Mouse (Mus musculus): ENCODE measurements around the gene Nlgn2. TPM values are rescaled to one million over a fixed set of nuclear protein-coding genes. Genes with fewer than 3 reads are reported as not detected.

Nlgn2 gene
- polyA plus RNA-seq, 1 experiment from 2014 or later: 5.2 TPM

DNA sequence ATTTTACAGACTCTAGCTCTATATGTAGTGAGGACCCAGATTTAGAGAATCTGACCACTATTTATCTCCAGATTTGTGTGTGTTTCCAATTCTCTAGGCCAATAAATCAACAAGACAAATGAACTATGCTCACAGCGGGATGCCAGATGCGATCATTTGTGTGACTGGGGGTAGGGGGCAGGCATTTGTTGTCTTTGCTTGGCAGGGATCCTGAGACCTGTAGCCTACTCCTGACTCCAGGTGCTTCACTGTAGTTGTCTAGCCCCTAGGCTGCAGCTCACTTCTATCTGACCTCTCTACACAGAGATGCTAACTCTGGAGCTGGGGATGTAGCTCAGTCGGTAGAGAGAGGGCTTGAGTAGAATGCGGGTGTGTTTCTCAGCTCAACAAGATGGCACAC is 55.8 kb downstream of the Nlgn2 start:
- Histone ChIP-seq H3K27ac (no peak overlapping the region), H3K9me3 (no peaks in the 10 kb centered on the region), H3K9ac (no peak overlapping the region), H3K36me3 (no peaks in the 10 kb centered on the region), H3K4me3 (replicated peaks) (no peak overlapping the region), H3K27me3 (replicated peaks) (no peaks in the 10 kb centered on the region), H3K4me1 (replicated peaks) (no peaks in the 10 kb centered on the region; the same call in 1 of the 2 replicates), H3K4me2 (replicated peaks) (no peak overlapping the region)
- 32% methylated on average over 4 of the region's 4 CpGs for WGBS
- ATAC-seq: no peak

DNA sequence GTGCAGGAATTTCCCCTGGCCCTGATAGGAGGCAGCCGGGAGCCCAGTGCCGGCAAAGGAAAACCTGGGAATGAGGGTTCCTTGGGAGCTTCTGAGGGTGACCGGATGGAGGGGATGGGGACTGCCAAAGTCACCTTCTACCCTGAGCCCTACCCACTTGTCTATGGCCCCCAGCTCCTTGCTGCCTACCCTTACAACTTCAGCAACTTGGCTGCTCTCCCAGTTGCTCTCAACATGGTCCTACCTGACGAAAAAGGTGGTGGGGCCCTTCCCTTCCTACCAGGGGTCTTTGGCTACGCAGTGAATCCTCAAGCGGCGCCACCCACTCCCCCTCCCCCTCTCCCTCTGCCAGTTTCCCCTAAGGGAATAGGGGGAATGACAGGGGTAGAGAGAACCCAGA is 58.6 kb downstream of the Nlgn2 start:
- H3K4me1 ChIP-seq (replicated peaks): no peaks in the 10 kb centered on the region
- no peak overlapping the region for H3K9ac ChIP-seq
- ATAC-seq: no peak
- no peaks in the 10 kb centered on the region for H3K9me3 ChIP-seq
- no peak overlapping the region for H3K4me3 ChIP-seq (replicated peaks)
- H3K27ac ChIP-seq: no peak overlapping the region
- H3K27me3 ChIP-seq (replicated peaks): no peaks in the 10 kb centered on the region
- no peaks in the 10 kb centered on the region for H3K36me3 ChIP-seq
- no peak overlapping the region for H3K4me2 ChIP-seq (replicated peaks)
- WGBS: 50% methylated on average over 7 of the region's 7 CpGs

DNA sequence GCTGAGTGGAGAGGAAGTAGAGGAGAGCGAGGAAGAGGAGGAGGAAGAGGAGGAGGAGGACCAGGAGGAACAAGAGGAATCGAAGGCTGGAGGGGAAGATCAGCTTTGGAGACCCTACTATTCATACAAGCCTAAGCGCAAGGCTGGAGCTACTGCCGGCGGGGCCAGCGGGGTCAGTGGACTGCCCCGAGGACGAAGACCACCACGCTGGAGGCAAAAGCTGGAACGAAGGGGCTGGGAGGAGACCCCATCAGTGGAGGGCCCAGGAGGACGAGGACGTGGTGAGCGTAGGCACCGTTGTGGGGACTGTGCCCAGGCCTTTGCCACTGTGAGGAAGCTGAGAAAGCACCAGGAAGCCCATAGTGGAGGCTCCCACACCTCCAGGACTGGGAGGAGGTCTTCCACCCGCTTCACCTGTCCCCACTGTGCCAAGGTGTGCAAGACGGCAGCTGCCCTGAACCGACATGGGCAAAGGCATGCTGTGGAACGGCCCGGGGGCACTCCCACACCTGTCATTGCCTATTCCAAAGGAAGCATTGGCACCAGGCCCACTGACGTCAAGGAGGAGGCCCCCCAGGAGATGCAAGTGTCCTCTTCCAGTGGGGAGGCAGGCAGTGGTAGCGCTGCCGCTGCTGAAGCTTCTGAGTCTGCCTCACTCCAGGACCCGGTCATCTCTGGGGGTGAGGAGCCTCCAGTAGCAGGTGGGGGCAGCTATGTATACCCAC is 59.2 kb downstream of the Nlgn2 start:
- no peaks in the 10 kb centered on the region for H3K4me1 ChIP-seq (replicated peaks)
- no peaks in the 10 kb centered on the region for H3K27me3 ChIP-seq (replicated peaks)
- H3K9ac ChIP-seq: no peak overlapping the region
- WGBS: 70% methylated on average over 23 of the region's 23 CpGs
- no peak overlapping the region for H3K4me3 ChIP-seq (replicated peaks)
- no peak overlapping the region for H3K4me2 ChIP-seq (replicated peaks)
- no peaks in the 10 kb centered on the region for H3K9me3 ChIP-seq
- no peak for ATAC-seq
- H3K27ac ChIP-seq: no peak overlapping the region
- H3K36me3 ChIP-seq: no peaks in the 10 kb centered on the region

DNA sequence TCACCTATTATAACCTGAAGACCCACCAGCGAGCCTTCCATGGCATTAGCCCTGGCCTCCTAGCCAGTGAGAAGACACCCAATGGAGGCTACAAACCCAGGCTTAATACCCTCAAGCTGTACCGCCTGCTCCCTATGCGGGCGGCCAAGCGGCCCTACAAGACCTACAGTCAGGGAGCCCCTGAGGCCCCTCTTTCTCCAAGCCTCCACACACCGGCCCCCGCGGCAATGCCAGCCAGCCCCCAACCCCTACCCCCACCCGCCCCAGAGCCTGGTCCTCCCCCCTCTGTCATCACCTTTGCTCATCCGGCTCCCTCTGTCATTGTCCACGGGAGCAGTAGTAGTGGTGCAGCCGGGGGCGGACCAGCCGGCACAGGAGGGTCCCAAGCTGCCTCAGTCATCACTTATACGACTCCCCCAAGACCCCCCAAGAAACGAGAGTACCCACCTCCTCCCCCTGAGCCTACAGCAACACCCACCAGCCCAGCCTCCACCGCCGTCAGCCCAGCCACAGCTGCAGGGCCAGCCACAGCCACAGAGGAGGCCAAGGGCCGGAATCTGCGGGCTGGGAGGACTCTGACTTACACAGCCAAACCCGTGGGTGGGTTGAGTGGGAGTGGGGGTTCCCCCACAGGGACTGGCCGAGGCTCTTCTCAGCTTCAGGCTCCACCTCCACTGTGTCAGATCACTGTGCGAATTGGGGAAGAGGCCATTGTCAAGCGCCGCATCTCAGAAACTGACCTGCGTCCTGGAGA is 59.9 kb downstream of the Nlgn2 start:
- H3K4me1 ChIP-seq (replicated peaks): no peaks in the 10 kb centered on the region
- no peaks in the 10 kb centered on the region for H3K36me3 ChIP-seq
- no peak for ATAC-seq
- H3K27ac ChIP-seq: no peak overlapping the region
- H3K9me3 ChIP-seq: no peaks in the 10 kb centered on the region
- no peak overlapping the region for H3K9ac ChIP-seq
- WGBS: 68% methylated on average over 26 of the region's 26 CpGs
- H3K27me3 ChIP-seq (replicated peaks): no peaks in the 10 kb centered on the region
- H3K4me2 ChIP-seq (replicated peaks): no peak overlapping the region
- no peak overlapping the region for H3K4me3 ChIP-seq (replicated peaks)

DNA sequence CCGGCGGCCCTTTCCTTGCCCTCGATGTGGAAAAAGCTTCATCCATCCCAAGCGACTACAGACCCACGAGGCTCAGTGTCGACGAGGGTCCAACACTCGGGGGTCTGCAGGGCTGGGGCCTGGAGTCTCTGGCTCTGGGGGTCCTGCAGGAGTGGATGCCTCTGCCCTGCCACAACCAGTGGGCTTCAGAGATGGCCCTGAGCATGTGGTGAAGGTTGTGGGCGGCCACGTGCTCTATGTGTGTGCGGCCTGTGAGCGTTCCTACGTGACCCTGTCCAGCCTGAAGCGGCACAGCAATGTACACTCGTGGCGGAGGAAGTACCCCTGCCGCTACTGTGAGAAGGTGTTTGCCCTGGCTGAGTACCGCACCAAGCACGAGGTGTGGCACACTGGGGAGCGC is 61.1 kb downstream of the Nlgn2 start:
- Histone ChIP-seq H3K27ac (no peak overlapping the region), H3K4me2 (replicated peaks) (no peak overlapping the region), H3K36me3 (no peaks in the 10 kb centered on the region), H3K27me3 (replicated peaks) (no peaks in the 10 kb centered on the region), H3K4me1 (replicated peaks) (no peaks in the 10 kb centered on the region), H3K9me3 (no peaks in the 10 kb centered on the region), H3K4me3 (replicated peaks) (no peak overlapping the region), H3K9ac (no peak overlapping the region)
- ATAC-seq: no peak
- 80% methylated on average over 20 of the region's 20 CpGs for WGBS

DNA sequence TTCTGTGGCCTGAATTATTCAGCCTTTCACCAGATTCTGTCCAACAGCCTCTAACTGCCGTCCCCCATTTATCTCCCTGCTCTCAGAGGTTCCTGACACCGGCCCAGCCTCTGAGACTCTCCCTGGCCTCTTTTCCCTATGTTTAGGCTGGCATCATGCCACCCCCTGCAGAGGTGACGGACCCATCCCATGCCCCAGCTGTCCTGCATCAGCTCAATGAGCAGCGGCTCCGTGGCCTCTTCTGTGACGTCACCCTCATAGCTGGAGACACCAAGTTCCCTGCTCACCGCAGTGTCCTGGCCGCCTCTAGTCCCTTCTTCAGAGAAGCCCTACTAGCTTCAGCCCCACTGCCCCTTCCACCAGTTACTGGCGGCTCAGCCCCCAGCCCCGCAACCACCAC is 61.9 kb downstream of the Nlgn2 start:
- Histone ChIP-seq H3K9ac (no peak overlapping the region), H3K9me3 (no peaks in the 10 kb centered on the region), H3K27ac (no peak overlapping the region), H3K4me2 (replicated peaks) (no peak overlapping the region), H3K4me3 (replicated peaks) (no peak overlapping the region), H3K27me3 (replicated peaks) (no peaks in the 10 kb centered on the region), H3K36me3 (no peaks in the 10 kb centered on the region), H3K4me1 (replicated peaks) (no peaks in the 10 kb centered on the region)
- WGBS: 68% methylated on average over 10 of the region's 10 CpGs
- no peak for ATAC-seq

DNA sequence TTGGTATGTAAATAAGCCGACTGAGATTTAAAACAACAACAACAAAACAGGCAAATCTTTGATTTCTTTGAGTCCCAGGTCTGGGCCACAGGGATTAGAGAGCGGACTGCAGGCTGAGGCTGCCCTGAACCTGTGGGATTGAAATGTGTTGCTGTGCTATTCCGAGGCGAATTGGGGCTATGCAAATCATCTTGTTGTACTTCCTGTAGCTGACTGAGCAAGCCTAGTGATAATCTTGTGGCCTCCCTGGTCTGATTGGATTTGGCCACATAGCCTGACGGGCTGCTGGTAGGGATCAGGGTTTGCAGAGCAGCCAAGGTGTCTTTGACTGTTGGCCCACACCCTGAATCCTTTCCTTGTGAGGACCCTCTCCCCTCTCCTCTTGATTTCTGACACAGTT is 62.6 kb downstream of the Nlgn2 start:
- WGBS: 65% methylated on average over 5 of the region's 5 CpGs
- no peak overlapping the region for H3K4me3 ChIP-seq (replicated peaks)
- H3K36me3 ChIP-seq: no peaks in the 10 kb centered on the region
- no peaks in the 10 kb centered on the region for H3K4me1 ChIP-seq (replicated peaks)
- no peak for ATAC-seq
- H3K9ac ChIP-seq: no peak overlapping the region
- H3K9me3 ChIP-seq: no peaks in the 10 kb centered on the region
- H3K27ac ChIP-seq: no peak overlapping the region
- H3K27me3 ChIP-seq (replicated peaks): no peaks in the 10 kb centered on the region
- H3K4me2 ChIP-seq (replicated peaks): no peak overlapping the region

Other genes with a start within 250 kb of the Nlgn2 start
- 5.8 and 6.8 TPM in 2 replicates for gene Atp1b2, start 231.8 kb downstream of the Nlgn2 start, polyA plus RNA-seq (2015; fragmentation: Nextera tagmentation; extraction: Ambion mirVana)
- gene Shbg, start 219.9 kb downstream of the Nlgn2 start, polyA plus RNA-seq (2015; fragmentation: Nextera tagmentation; extraction: Ambion mirVana): 0.34 and 0.43 TPM in 2 replicates
- gene Sat2, start 215.8 kb downstream of the Nlgn2 start, polyA plus RNA-seq (2015; fragmentation: Nextera tagmentation; extraction: Ambion mirVana): 14.1 and 16.7 TPM in 2 replicates
- 15.6 and 21.2 TPM in 2 replicates for gene Fxr2, start 204.8 kb downstream of the Nlgn2 start, polyA plus RNA-seq (2015; fragmentation: Nextera tagmentation; extraction: Ambion mirVana)
- gene Sox15, start 182.5 kb downstream of the Nlgn2 start, polyA plus RNA-seq (2015; fragmentation: Nextera tagmentation; extraction: Ambion mirVana): 0.20 TPM in 1 of 2 replicates, not detected in the other
- gene Mpdu1, start 175.1 kb downstream of the Nlgn2 start, polyA plus RNA-seq (2015; fragmentation: Nextera tagmentation; extraction: Ambion mirVana): 60.9 and 63.4 TPM in 2 replicates
- gene Cd68, start 171.6 kb downstream of the Nlgn2 start, polyA plus RNA-seq (2015; fragmentation: Nextera tagmentation; extraction: Ambion mirVana): 13.3 and 14.2 TPM in 2 replicates
- 517 and 559 TPM in 2 replicates for gene Eif4a1, start 165.4 kb downstream of the Nlgn2 start, polyA plus RNA-seq (2015; fragmentation: Nextera tagmentation; extraction: Ambion mirVana)
- gene Senp3, start 155.7 kb downstream of the Nlgn2 start, polyA plus RNA-seq (2015; fragmentation: Nextera tagmentation; extraction: Ambion mirVana): 62.1 and 63.9 TPM in 2 replicates
- 0.33 and 0.54 TPM in 2 replicates for gene Tnfsf13, start 152.0 kb downstream of the Nlgn2 start, polyA plus RNA-seq (2015; fragmentation: Nextera tagmentation; extraction: Ambion mirVana)
- 6.6 and 7.0 TPM in 2 replicates for gene Tnfsf12, start 141.9 kb downstream of the Nlgn2 start, polyA plus RNA-seq (2015; fragmentation: Nextera tagmentation; extraction: Ambion mirVana)
- 2.6 and 3.1 TPM in 2 replicates for gene Tnfsfm13, start 141.7 kb downstream of the Nlgn2 start, polyA plus RNA-seq (2015; fragmentation: Nextera tagmentation; extraction: Ambion mirVana)
- 18.1 and 19.1 TPM in 2 replicates for gene Polr2a, start 79.1 kb downstream of the Nlgn2 start, polyA plus RNA-seq (2015; fragmentation: Nextera tagmentation; extraction: Ambion mirVana)
- 0.15 and 0.16 TPM in 2 replicates for gene Slc35g3, start 75.8 kb downstream of the Nlgn2 start, polyA plus RNA-seq (2015; fragmentation: Nextera tagmentation; extraction: Ambion mirVana)
- gene Zbtb4, start 71.9 kb downstream of the Nlgn2 start, polyA plus RNA-seq (2015; fragmentation: Nextera tagmentation; extraction: Ambion mirVana): 2.3 and 2.4 TPM in 2 replicates
- 3.5 and 4.3 TPM in 2 replicates for gene Chrnb1, start 41.8 kb downstream of the Nlgn2 start, polyA plus RNA-seq (2015; fragmentation: Nextera tagmentation; extraction: Ambion mirVana)
- gene Fgf11, start 35.9 kb downstream of the Nlgn2 start, polyA plus RNA-seq (2015; fragmentation: Nextera tagmentation; extraction: Ambion mirVana): 1.2 and 1.4 TPM in 2 replicates
- 31.2 and 31.4 TPM in 2 replicates for gene Tmem102, start 32.2 kb downstream of the Nlgn2 start, polyA plus RNA-seq (2015; fragmentation: Nextera tagmentation; extraction: Ambion mirVana)
- gene Gm39566, start 22.5 kb downstream of the Nlgn2 start, polyA plus RNA-seq (2015; fragmentation: Nextera tagmentation; extraction: Ambion mirVana): not detected in 2 replicates
- gene Spem2, start 19.3 kb downstream of the Nlgn2 start, polyA plus RNA-seq (2015; fragmentation: Nextera tagmentation; extraction: Ambion mirVana): not detected in 2 replicates
- 0.21 TPM in 1 of 2 replicates, not detected in the other for gene Spem1, start 15.6 kb downstream of the Nlgn2 start, polyA plus RNA-seq (2015; fragmentation: Nextera tagmentation; extraction: Ambion mirVana)
- 442 and 459 TPM in 2 replicates for gene Tmem256, start 730 bp upstream of the Nlgn2 start, polyA plus RNA-seq (2015; fragmentation: Nextera tagmentation; extraction: Ambion mirVana)
- 70.4 and 74.6 TPM in 2 replicates for gene Plscr3, start 8.6 kb upstream of the Nlgn2 start, polyA plus RNA-seq (2015; fragmentation: Nextera tagmentation; extraction: Ambion mirVana)
- gene Tnk1, start 20.9 kb upstream of the Nlgn2 start, polyA plus RNA-seq (2015; fragmentation: Nextera tagmentation; extraction: Ambion mirVana): 14.4 and 16.4 TPM in 2 replicates
- not detected in 2 replicates for gene Tmem95, start 40.2 kb upstream of the Nlgn2 start, polyA plus RNA-seq (2015; fragmentation: Nextera tagmentation; extraction: Ambion mirVana)
- gene Kctd11, start 43.6 kb upstream of the Nlgn2 start, polyA plus RNA-seq (2015; fragmentation: Nextera tagmentation; extraction: Ambion mirVana): 5.2 and 5.5 TPM in 2 replicates
- gene Acap1, start 57.8 kb upstream of the Nlgn2 start, polyA plus RNA-seq (2015; fragmentation: Nextera tagmentation; extraction: Ambion mirVana): 4.8 and 5.9 TPM in 2 replicates
- 7.7 and 7.9 TPM in 2 replicates for gene 2810408A11Rik, start 63.2 kb upstream of the Nlgn2 start, polyA plus RNA-seq (2015; fragmentation: Nextera tagmentation; extraction: Ambion mirVana)
- gene Neurl4, start 63.3 kb upstream of the Nlgn2 start, polyA plus RNA-seq (2015; fragmentation: Nextera tagmentation; extraction: Ambion mirVana): 7.0 and 10.0 TPM in 2 replicates
- gene Gps2, start 76.1 kb upstream of the Nlgn2 start, polyA plus RNA-seq (2015; fragmentation: Nextera tagmentation; extraction: Ambion mirVana): 68.1 and 68.5 TPM in 2 replicates
- gene Eif5a, start 84.2 kb upstream of the Nlgn2 start, polyA plus RNA-seq (2015; fragmentation: Nextera tagmentation; extraction: Ambion mirVana): 1,625 and 1,693 TPM in 2 replicates
- 2.5 and 3.1 TPM in 2 replicates for gene Ybx2, start 98.0 kb upstream of the Nlgn2 start, polyA plus RNA-seq (2015; fragmentation: Nextera tagmentation; extraction: Ambion mirVana)
- gene Slc2a4, start 110.4 kb upstream of the Nlgn2 start, polyA plus RNA-seq (2015; fragmentation: Nextera tagmentation; extraction: Ambion mirVana): 20.4 and 21.8 TPM in 2 replicates
- 977 and 1,030 TPM in 2 replicates for gene Cldn7, start 127.0 kb upstream of the Nlgn2 start, polyA plus RNA-seq (2015; fragmentation: Nextera tagmentation; extraction: Ambion mirVana)
- gene Ctdnep1, start 143.4 kb upstream of the Nlgn2 start, polyA plus RNA-seq (2015; fragmentation: Nextera tagmentation; extraction: Ambion mirVana): 23.2 and 26.3 TPM in 2 replicates
- gene Elp5, start 144.7 kb upstream of the Nlgn2 start, polyA plus RNA-seq (2015; fragmentation: Nextera tagmentation; extraction: Ambion mirVana): 102 and 105 TPM in 2 replicates
- gene Gabarap, start 153.4 kb upstream of the Nlgn2 start, polyA plus RNA-seq (2015; fragmentation: Nextera tagmentation; extraction: Ambion mirVana): 529 and 559 TPM in 2 replicates
- 58.6 and 61.3 TPM in 2 replicates for gene Phf23, start 158.0 kb upstream of the Nlgn2 start, polyA plus RNA-seq (2015; fragmentation: Nextera tagmentation; extraction: Ambion mirVana)
- 30.5 and 31.8 TPM in 2 replicates for gene Dvl2, start 162.8 kb upstream of the Nlgn2 start, polyA plus RNA-seq (2015; fragmentation: Nextera tagmentation; extraction: Ambion mirVana)
- 114 and 128 TPM in 2 replicates for gene Acadvl, start 177.6 kb upstream of the Nlgn2 start, polyA plus RNA-seq (2015; fragmentation: Nextera tagmentation; extraction: Ambion mirVana)
- 7.2 and 8.5 TPM in 2 replicates for gene Dlg4, start 179.2 kb upstream of the Nlgn2 start, polyA plus RNA-seq (2015; fragmentation: Nextera tagmentation; extraction: Ambion mirVana)
- 0.19 and 0.56 TPM in 2 replicates for gene Asgr1, start 216.3 kb upstream of the Nlgn2 start, polyA plus RNA-seq (2015; fragmentation: Nextera tagmentation; extraction: Ambion mirVana)

Data from intestine, embryonic 15.5 days (tissue).